Mouse (Mus musculus): ENCODE results near the gene Gm49630. TPM values are rescaled to one million over a fixed set of nuclear protein-coding genes. Genes with fewer than 3 reads are reported as not detected.

The Gm49630 gene
- total RNA-seq, 2 experiments from 2014 or later, result not detected

Other genes with a start within 250 kb of the Gm49630 start
- 10 to 100 TPM; 41.9 to 67.1 TPM for gene Rps6ka2, start 201.9 kb downstream of the Gm49630 start, total RNA-seq (2021)
- gene Tcp10a, start 47.3 kb downstream of the Gm49630 start, total RNA-seq (2021), result under 1 TPM in 1 of 2 experiments, not detected in 1; 0.23 TPM
- gene Ttll2, start 19.3 kb downstream of the Gm49630 start, total RNA-seq (2021), result not detected
- gene Unc93a2, start 13.5 kb upstream of the Gm49630 start, total RNA-seq (2021), result not detected

All from left cerebral cortex, postnatal 36 days (tissue).